Mouse (Mus musculus) myocyte (in vitro differentiated cells): ENCODE data around the gene Lcn10. TPM values are rescaled to one million over a fixed set of nuclear protein-coding genes. Genes with fewer than 3 reads are reported as not detected.

Source experiments
- H3K27me3 ChIP-seq: one replicate; pipeline ENCODE4 v1.6.1; 2011; ENCODE audit not compliant: control insufficient read depth, insufficient read depth, insufficient read length
- H3K36me3 ChIP-seq: one replicate; pipeline ENCODE4 v1.6.1; 2011; ENCODE audit not compliant: control insufficient read depth, insufficient read depth
- H3K4me2 ChIP-seq: one replicate; pipeline ENCODE4 v1.6.1; 2011; ENCODE audit warnings: low read depth, control low read depth
- H3K4me3 ChIP-seq: one replicate; pipeline ENCODE4 v1.5.1; 2011; ENCODE audit warnings: mild to moderate bottlenecking, control low read depth, moderate library complexity
- H3K79me2 ChIP-seq: one replicate; pipeline ENCODE4 v1.6.1; 2011; ENCODE audit not compliant: control insufficient read depth, insufficient read depth
- H3ac ChIP-seq: one replicate; pipeline ENCODE4 v1.6.1; 2011; ENCODE audit not compliant: control insufficient read depth, insufficient read length
- CEBPB ChIP-seq: IDR thresholded peaks from 2 replicates; pipeline ENCODE4 v1.6.1; 2011; ENCODE audit warnings: mild to moderate bottlenecking, moderate library complexity; ENCODE audit not compliant: poor library complexity, insufficient read depth, severe bottlenecking
- E2F4 ChIP-seq: IDR thresholded peaks from one replicate; pipeline ENCODE4 v1.6.1; 2011; ENCODE audit warnings: mild to moderate bottlenecking, control low read depth, moderate library complexity; ENCODE audit not compliant: insufficient read depth
- MAX ChIP-seq: IDR thresholded peaks from one replicate; pipeline ENCODE4 v1.6.1; 2011; ENCODE audit warnings: low read depth, mild to moderate bottlenecking, control low read depth
- MYOD1 ChIP-seq, 3 experiments: IDR thresholded peaks; one replicate each; pipeline ENCODE4 v1.6.1; 2011; ENCODE audit warnings: control low read depth in 2 of 3, low read depth in 2 of 3, mild to moderate bottlenecking in 2 of 3, moderate library complexity in 1 of 3; ENCODE audit not compliant: insufficient read length in 2 of 3, control insufficient read depth in 1 of 3
- MYOG ChIP-seq, 3 experiments: IDR thresholded peaks; one replicate each; pipeline ENCODE4 v1.6.1; 2011; ENCODE audit warnings: control low read depth in 2 of 3, low read depth in 2 of 3, mild to moderate bottlenecking in 2 of 3; ENCODE audit not compliant: insufficient read length in 2 of 3, control insufficient read depth in 1 of 3, insufficient read depth in 1 of 3
- POLR2A ChIP-seq: IDR thresholded peaks from one replicate; pipeline ENCODE4 v1.6.1; 2011; ENCODE audit warnings: low read depth, mild to moderate bottlenecking, control low read depth, moderate library complexity; ENCODE audit not compliant: insufficient read length
- POLR2AphosphoS2 ChIP-seq: IDR thresholded peaks from one replicate; pipeline ENCODE4 v1.6.1; 2011; ENCODE audit warnings: low read depth, control low read depth; ENCODE audit not compliant: insufficient read length
- REST ChIP-seq: IDR thresholded peaks from one replicate; pipeline ENCODE4 v1.6.1; 2011; ENCODE audit warnings: mild to moderate bottlenecking, control low read depth, moderate library complexity; ENCODE audit not compliant: insufficient read depth, insufficient read length
- SRF ChIP-seq: IDR thresholded peaks from one replicate; pipeline ENCODE4 v1.6.1; 2011; ENCODE audit warnings: low read depth; ENCODE audit not compliant: control insufficient read depth, insufficient read length
- TCF12 ChIP-seq: IDR thresholded peaks from one replicate; pipeline ENCODE4 v1.6.1; 2011; ENCODE audit warnings: mild to moderate bottlenecking, control low read depth; ENCODE audit not compliant: poor library complexity, insufficient read depth, severe bottlenecking
- TCF3 ChIP-seq: IDR thresholded peaks from one replicate; pipeline ENCODE4 v1.6.1; 2011; ENCODE audit warnings: low read depth, control low read depth; ENCODE audit not compliant: insufficient read length
- USF1 ChIP-seq: IDR thresholded peaks from one replicate; pipeline ENCODE4 v1.6.1; 2011; ENCODE audit warnings: low read depth, mild to moderate bottlenecking, control low read depth, moderate library complexity
- polyA plus RNA-seq: library from polyadenylated mRNA; unstranded; fragments of >200 nt; fragmentation: generic; extraction: Trizol; gene quantifications from one replicate; pipeline ENCODE4 v1.2.1, GENCODE M21; 2012; ENCODE audit warnings: missing spikeins

Gene Lcn10
- polyA plus RNA-seq, 1 experiment = not detected

- Histone ChIP-seq H3K79me2 (no peaks in the 10 kb centered on the region), H3K4me2 (peak overlapping the region; percentile 68), H3ac (no peak overlapping the region), H3K4me3 (no peak overlapping the region), H3K36me3 (no peaks in the 10 kb centered on the region), H3K27me3 (peaks cover 2% of the 10 kb centered on the region)
- TF ChIP-seq MYOG (IDR thresholded peaks at IDR 0.05; ENCODE audit: control insufficient read depth in 1 of 3, insufficient read depth in 1 of 3, insufficient read length in 2 of 3, low read depth in 2 of 3) (peak; percentile 14 to 69 (median 19)), USF1 (no peak), MYOD1 (IDR thresholded peaks at IDR 0.05; ENCODE audit: control insufficient read depth in 1 of 3, insufficient read length in 2 of 3, low read depth in 2 of 3) (peak; percentile 1 to 86 (median 66))
These were observed 21.1 kb upstream of the Lcn10 start for GRCm38 (mm10) chr2:25661245-25661970.

GRCm38 (mm10) chr2:25663511-25663910 is 19.0 kb upstream of the Lcn10 start:
- H3K4me3 ChIP-seq = no peak overlapping the region
- H3K4me2 ChIP-seq = no peak overlapping the region
- TF ChIP-seq MYOD1 (IDR thresholded peaks at IDR 0.05; ENCODE audit: control insufficient read depth in 1 of 3, insufficient read length in 2 of 3, low read depth in 2 of 3) = no peak
- TF ChIP-seq POLR2AphosphoS2 = no peak
- TF ChIP-seq MYOG (IDR thresholded peaks at IDR 0.05; ENCODE audit: control insufficient read depth in 1 of 3, insufficient read depth in 1 of 3, insufficient read length in 2 of 3, low read depth in 2 of 3) = no peak
- TF ChIP-seq POLR2A = no peak
- TF ChIP-seq CEBPB = no peak
- no peak for TF ChIP-seq TCF12
- no peak for TF ChIP-seq TCF3
- no peak for TF ChIP-seq E2F4
- TF ChIP-seq SRF = no peak
- TF ChIP-seq MAX = no peak
- TF ChIP-seq USF1 = no peak
- TF ChIP-seq REST = no peak
- no peak overlapping the region for H3ac ChIP-seq
- peaks cover 7% of the 10 kb centered on the region for H3K27me3 ChIP-seq
- H3K36me3 ChIP-seq = no peaks in the 10 kb centered on the region
- H3K79me2 ChIP-seq = no peaks in the 10 kb centered on the region

- no peaks in the 10 kb centered on the region for H3K79me2 ChIP-seq
- H3K4me2 ChIP-seq = no peak overlapping the region
- H3K27me3 ChIP-seq = peaks cover 7% of the 10 kb centered on the region
- no peak overlapping the region for H3K4me3 ChIP-seq
- no peaks in the 10 kb centered on the region for H3K36me3 ChIP-seq
- H3ac ChIP-seq = no peak overlapping the region
- no peak for TF ChIP-seq MYOD1 (IDR thresholded peaks at IDR 0.05; ENCODE audit: control insufficient read depth in 1 of 3, insufficient read length in 2 of 3, low read depth in 2 of 3)
- TF ChIP-seq USF1 = no peak
- TF ChIP-seq REST = no peak
- no peak for TF ChIP-seq CEBPB
- TF ChIP-seq SRF = no peak
- TF ChIP-seq TCF12 = no peak
- no peak for TF ChIP-seq POLR2A
- TF ChIP-seq POLR2AphosphoS2 = no peak
- TF ChIP-seq TCF3 = no peak
- no peak for TF ChIP-seq E2F4
- TF ChIP-seq MAX = no peak
- TF ChIP-seq MYOG (IDR thresholded peaks at IDR 0.05; ENCODE audit: control insufficient read depth in 1 of 3, insufficient read depth in 1 of 3, insufficient read length in 2 of 3, low read depth in 2 of 3) = no peak
These were observed 18.4 kb upstream of the Lcn10 start for GRCm38 (mm10) chr2:25664125-25664524.

GRCm38 (mm10) chr2:25666516-25666915 is 16.0 kb upstream of the Lcn10 start:
- Histone ChIP-seq H3K36me3 (no peaks in the 10 kb centered on the region), H3K4me3 (no peak overlapping the region), H3K79me2 (no peaks in the 10 kb centered on the region), H3K27me3 (peaks cover 11% of the 10 kb centered on the region), H3ac (no peak overlapping the region), H3K4me2 (no peak overlapping the region)
- TF ChIP-seq REST = no peak
- no peak for TF ChIP-seq MAX
- TF ChIP-seq E2F4 = no peak
- no peak for TF ChIP-seq MYOD1 (IDR thresholded peaks at IDR 0.05; ENCODE audit: control insufficient read depth in 1 of 3, insufficient read length in 2 of 3, low read depth in 2 of 3)
- TF ChIP-seq CEBPB = no peak
- TF ChIP-seq MYOG (IDR thresholded peaks at IDR 0.05; ENCODE audit: control insufficient read depth in 1 of 3, insufficient read depth in 1 of 3, insufficient read length in 2 of 3, low read depth in 2 of 3) = no peak
- TF ChIP-seq TCF3 = no peak
- TF ChIP-seq SRF = no peak
- TF ChIP-seq POLR2AphosphoS2 = no peak
- TF ChIP-seq USF1 = no peak
- TF ChIP-seq POLR2A = no peak
- TF ChIP-seq TCF12 = no peak

GRCm38 (mm10) chr2:25676486-25676885 is 6.0 kb upstream of the Lcn10 start, which contains the start of gene Lcn6:
Gene Lcn6, plus strand, starts transcription at chr2:25676786.
- no peaks in the 10 kb centered on the region for H3K36me3 ChIP-seq
- H3K4me2 ChIP-seq = no peak within 1 kb of the TSS
- H3K79me2 ChIP-seq = no peaks in the 10 kb centered on the region
- H3ac ChIP-seq = no peak within 1 kb of the TSS
- no peak within 1 kb of the TSS for H3K4me3 ChIP-seq
- peaks cover 26% of the 10 kb centered on the region for H3K27me3 ChIP-seq
- TF ChIP-seq POLR2A = no peak
